Mouse (Mus musculus): Measurements from ENCODE around the gene Hoxc12.

- TF ChIP-seq CTCF (conservative IDR thresholded peaks at IDR 0.05; ENCODE audit: low read length) (no peak), NANOG (IDR thresholded peaks at IDR 0.05; ENCODE audit: borderline replicate concordance, low read length) (no peak)
Observed at GRCm38 (mm10) chr15:102984925-102985324, 48.4 kb downstream of the Hoxc12 start.
